Mouse (Mus musculus) mouse trophoblast stem cell (cell line): ENCODE measurements around the gene Zfp78.
"Not testable (repeated sequence)": the region's sequence is repeated elsewhere in the genome, so short reads cannot be mapped to it uniquely, and the experiment has no call there.

Experiments
- in situ Hi-C, 2 experiments: fragments of 300-500 bp; cut with MseI, MboI; formaldehyde crosslinking; loops; 2 replicates in 1 of 2; 3 replicates in 1 of 2; pipeline ENCODE4 v1.15.1; 2025

The Zfp78 gene

DNA sequence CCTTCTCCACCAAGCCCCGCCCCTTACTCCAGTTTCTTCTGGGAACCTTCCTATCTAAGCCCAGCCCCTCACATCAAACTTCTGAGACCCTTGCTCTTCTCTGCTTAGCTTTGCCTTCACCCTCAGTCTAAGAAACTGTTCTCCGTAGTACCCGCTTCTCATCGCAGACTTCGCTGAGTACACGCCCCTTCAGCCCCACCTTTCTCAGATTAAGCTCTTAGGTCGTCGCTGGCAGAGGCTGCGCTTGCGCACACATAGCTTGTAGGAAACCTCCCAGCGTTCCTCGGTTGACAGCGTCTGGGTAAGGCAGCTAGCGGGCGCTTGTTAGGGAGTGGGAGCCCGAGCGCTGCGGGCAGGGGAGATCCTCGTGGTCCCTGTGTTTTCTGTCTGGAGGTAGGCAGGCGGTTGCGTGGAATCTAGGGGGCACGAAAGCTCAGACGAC, at the start of gene Zfp78:
TSS of gene Zfp78 (plus strand) at position 234 of the 442 bp plus-strand sequence.
- in situ Hi-C loops, result loop anchor here in 1 of 2 experiments (5.0 kb wide), 1 partner anchor 69 kb away; no protein-coding TSS in a partner anchor

GRCm38 (mm10) chr7:6330458-6331232, 32.4 kb upstream of the Zfp78 start:
- in situ Hi-C loops, result no loop called here

DNA sequence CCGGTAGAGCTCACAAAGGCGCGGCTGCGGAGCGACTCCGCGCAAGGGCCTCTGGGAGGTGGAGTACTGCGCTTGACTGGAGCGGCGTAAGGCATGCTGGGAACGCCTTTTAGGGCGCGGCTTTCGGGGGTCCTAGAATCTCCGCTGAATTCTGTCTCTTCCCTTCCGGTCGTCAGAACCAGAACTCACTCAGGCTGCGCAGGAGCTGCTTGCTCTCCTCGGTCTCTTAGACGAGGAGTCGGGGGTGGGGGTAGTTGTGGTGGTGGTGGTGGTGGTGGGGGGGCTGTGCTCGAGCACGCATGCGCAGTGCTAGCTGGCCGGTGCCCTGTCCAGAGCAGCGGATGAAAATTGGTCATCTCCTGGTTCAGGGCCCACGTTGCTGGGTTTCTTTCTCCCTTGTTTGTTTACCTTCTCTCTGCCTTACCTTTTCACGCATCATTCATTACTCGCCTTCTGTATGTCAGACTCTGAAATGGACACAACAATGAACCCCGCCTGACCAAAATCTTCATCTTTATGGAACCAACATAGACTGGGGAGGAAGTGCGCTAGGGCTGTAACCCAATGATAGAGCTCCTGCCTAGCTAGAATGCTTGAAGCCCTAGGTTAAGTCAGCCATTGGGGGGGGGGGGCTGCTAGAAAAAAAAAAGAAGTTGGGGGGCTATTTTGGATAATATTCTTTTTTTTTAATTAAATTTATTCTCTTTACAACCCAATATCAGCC, 31.7 kb upstream of the Zfp78 start, which contains the start of gene Zfp583:
TSS of gene Zfp583 (minus strand) at position 53 of the 724 bp plus-strand sequence.
- in situ Hi-C loops, result no loop called here

GRCm38 (mm10) chr7:6339865-6340264, 23.2 kb upstream of the Zfp78 start:
- in situ Hi-C loops, result no loop called here

DNA sequence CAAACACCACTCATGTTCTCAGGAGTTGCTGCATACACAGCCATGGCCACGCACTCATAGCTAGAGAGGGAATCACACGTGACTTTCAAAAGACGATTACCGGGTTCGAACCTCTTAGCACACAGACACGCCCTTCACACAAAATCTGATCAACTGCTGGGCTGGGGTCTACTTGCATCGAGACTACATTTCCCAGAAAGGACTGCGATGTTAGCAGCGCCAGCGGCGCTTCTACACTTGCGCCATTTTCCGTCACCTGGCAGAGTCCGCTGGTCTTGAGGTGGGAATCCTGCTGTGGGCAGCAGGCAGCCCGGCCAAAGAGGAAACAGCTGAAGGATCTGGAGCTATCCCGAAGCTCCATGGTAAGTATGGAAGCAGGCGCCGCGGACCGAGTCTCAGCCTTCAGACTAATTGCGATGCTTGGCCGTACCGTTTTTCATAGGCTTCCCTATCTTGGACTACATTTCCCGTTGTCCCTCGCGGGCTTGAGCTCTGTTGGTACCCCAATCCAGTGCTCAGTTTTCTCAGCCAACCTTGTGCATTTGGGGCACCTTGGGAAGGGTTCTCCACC, 19.5 kb upstream of the Zfp78 start, which contains the start of gene Gm3854:
TSS of gene Gm3854 (plus strand) at position 259 of the 571 bp plus-strand sequence.
- in situ Hi-C loops, result no loop called here

DNA sequence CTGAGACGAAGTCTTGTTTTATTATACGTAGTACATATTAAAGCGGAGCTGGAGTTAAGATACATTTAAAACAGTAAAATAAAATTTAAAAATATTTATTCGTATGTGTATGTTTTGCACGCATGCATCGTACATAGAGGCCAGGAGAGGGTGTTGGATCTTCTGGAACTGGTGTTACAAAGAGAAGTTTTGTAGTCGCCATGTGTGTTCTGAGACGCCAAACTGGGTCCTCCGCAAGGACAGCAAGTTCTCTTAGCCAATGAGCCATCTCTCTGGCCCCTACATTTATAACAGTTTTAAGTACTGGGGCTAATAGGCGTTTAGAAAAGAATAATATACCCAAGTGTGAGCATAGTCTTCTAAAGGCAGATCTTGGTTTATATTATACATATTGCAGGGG, 19.0 kb upstream of the Zfp78 start:
- in situ Hi-C loops, result no loop called here

DNA sequence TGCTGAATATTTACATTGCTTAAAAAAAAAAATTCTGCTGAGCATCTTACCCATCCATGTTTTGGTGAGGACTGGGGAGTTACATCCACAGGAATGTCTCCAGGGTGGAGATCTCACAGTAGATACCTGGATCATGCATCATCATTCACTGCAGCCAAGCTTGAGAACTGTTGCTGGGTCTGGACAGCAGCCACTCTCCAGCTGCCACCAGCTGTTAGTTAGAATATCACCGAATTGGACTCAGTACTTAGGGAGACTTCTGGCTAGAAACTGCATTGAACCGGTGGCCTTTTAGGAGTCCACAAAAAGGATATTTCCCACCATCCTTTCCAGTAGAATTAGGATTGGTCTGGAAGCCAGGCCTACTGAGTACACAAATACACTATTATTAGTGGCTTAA, 5.0 kb upstream of the Zfp78 start:
- in situ Hi-C loops, result loop anchor here in 1 of 2 experiments (5.0 kb wide), 1 partner anchor 69 kb away; no protein-coding TSS in a partner anchor

DNA sequence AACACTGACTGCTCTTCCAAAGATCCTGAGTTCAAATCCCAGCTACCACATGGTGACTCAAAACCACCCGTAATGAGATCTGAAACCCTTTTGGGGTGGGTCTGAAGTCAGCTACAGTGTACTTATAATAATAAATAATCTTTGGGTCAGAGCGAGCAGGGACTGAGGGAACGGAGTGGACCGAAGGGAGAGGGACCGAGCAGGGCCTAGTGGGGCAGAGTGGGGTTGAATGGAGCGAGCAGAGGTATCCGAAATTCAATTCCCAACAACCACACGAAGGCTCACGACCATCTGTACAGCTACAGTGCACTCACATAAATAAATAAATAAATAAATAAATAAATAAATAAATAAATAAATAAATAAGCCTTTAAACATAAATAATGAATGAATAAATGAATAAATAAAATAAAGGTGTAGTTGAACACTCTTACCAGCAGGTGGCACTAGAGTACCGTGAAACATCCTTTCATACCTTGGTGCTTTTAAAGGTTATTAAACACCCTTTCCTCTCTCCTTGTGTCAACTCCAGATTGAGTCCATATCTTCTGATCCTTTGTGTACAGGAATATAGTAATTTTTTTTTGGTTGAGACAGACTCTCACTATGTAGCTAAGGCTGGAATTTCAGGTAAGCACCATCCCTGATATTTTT, 4.0 kb upstream of the Zfp78 start:
- in situ Hi-C loops, result loop anchor here in 1 of 2 experiments (5.0 kb wide), 1 partner anchor 68 kb away; no protein-coding TSS in a partner anchor

DNA sequence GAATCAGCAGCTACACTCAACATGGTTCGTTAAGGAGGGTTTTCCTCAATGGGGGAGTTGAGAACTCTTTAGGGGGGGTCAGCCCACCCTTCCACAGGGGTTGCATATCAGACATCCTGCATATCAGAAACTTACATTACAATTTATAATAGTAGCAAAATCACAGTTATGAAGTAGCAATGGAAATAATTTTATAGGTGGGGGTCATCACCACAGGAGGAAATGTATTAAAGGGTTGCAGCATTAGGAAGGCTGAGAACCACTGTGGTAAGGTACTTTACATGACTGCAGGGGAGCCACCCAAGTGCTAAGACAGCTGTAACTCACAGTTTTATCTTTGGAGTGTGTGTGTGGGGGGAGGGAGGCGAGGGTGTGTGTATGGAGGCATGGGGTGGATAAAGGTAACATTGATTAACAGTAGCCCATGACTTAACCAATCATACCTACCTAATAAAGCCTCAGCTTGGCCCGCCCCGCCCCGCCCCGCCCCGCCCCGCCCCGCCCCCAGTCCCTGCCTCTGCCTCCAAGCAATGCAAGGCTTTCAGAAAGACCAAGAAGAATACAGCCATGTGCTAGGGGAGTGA, 2.5 kb upstream of the Zfp78 start:
- in situ Hi-C loops, result loop anchor here in 1 of 2 experiments (5.0 kb wide), 1 partner anchor 72 kb away; no protein-coding TSS in a partner anchor

- in situ Hi-C loops, result loop anchor here in 1 of 2 experiments (5.0 kb wide), 1 partner anchor 71 kb away; no protein-coding TSS in a partner anchor
Measured at GRCm38 (mm10) chr7:6361756-6362155, 1.3 kb upstream of the Zfp78 start.

DNA sequence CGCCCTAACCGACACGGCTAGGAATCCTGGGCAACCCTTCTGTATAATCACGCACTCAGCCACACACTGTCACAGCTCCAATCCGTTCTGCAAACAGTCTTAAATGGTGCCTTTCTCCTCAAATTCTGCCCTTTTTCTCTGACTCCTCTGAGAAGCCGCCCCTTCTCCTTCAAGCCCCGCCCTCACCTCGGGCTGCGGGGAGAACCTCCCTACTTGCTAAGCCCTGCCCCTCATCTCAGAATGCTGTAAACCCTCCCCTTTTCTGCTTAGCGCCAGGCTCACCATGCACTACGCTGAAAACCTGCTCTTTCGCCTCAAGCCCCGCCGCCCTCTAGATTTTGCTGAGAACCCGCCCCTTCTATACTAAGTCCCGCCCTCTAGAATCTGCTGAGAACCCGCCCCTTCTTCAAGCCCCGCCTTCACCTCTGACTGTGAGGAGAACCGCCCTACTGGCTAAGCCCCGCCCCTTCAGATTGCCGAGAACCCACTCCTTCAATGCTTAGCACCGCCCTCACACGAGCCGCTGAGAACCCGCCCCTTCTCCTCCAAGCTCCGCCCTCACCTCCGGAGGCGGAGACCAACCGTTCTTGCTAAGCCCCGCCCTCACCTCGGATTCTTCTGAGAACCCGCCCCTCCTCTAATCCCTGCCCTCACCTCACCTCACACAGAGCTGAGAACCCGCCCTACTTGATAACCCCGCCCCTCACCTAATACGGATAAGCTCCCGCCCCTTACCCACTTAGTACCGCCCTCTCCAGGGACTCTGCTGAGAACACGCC, 623 bp upstream of the Zfp78 start:
- in situ Hi-C loops, result loop anchor here in 1 of 2 experiments (5.0 kb wide), 1 partner anchor 70 kb away; no protein-coding TSS in a partner anchor

DNA sequence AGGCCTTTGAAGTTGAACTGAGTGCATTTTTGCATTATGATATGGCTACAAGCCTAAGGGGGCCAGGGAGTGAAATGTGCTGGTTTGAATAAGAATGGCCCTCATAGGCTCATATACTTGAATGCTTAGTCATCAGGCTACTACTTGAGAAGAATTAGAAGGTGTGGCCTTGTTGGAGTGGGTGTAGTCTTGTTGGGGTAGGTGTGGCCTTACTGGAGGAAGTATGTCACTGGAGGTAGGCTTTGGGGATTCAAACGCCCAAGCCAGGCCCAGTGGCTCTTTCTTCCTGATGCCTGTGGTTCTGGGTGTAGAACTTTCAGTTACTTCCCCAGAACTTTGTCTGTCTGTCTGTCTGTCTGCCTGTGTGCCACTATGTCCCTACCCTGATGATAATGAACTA, 1.7 kb downstream of the Zfp78 start:
- in situ Hi-C loops, result loop anchor here in 1 of 2 experiments (5.0 kb wide), 1 partner anchor 68 kb away; no protein-coding TSS in a partner anchor

DNA sequence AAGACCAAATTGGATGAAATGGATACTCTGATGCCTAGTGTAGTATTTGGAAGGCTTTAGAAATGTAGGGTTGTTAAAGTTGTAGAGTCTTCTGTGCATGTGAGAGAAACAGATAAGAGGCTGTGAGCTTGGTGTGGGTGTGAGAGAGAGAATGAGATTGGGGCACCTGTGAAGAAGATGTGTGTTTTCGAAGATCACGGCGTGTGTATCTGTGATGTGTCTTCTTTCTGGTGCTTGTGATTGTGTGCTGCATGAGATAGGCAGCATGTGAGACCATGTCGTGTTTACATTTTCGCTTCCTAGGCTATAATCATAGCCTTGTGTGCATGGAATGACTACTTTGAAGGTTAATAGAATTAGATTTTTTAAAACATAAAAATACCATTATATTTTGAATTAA, 4.1 kb downstream of the Zfp78 start:
- in situ Hi-C loops, result no loop called here

DNA sequence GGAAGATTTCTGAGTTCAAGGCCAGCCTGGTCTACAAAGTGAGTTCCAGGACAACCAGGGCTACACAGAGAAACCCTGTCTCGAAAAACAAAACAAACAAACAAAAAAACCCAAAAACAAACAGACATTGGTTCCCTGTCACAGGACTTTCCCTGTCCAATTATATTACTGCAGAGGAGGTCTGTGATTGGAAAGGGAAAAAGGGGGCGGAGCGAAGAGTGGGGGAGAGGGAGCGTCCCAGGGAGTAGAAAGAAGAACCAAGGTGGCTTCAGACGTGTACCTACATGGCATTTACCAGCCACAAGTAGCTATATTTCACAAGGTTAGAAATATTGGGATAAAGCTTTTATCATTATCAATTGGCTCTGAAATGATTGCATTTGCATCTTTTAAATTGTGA, 5.1 kb downstream of the Zfp78 start:
- in situ Hi-C loops, result not testable (repeated sequence)

GRCm38 (mm10) chr7:6369460-6369859, 6.4 kb downstream of the Zfp78 start:
- in situ Hi-C loops, result no loop called here

GRCm38 (mm10) chr7:6372993-6373392, 9.9 kb downstream of the Zfp78 start:
- in situ Hi-C loops, result no loop called here

DNA sequence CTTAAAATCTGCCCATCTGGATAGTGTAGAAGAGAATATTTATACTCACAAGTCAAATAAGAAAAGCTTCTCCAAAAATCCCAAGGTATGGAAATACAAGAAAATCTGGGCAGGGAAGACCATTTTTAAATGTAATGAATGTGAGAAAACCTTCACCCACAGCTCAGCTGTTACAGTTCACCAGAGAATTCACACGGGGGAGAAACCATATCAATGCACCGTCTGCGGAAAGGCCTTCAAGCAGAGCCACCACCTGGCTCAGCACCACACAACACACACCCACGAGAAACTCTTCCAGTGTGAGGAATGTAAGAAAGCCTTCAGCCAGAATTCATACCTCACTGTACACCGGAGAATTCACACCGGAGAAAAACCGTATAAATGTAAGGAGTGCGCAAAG, 15.4 kb downstream of the Zfp78 start:
- in situ Hi-C loops, result no loop called here

DNA sequence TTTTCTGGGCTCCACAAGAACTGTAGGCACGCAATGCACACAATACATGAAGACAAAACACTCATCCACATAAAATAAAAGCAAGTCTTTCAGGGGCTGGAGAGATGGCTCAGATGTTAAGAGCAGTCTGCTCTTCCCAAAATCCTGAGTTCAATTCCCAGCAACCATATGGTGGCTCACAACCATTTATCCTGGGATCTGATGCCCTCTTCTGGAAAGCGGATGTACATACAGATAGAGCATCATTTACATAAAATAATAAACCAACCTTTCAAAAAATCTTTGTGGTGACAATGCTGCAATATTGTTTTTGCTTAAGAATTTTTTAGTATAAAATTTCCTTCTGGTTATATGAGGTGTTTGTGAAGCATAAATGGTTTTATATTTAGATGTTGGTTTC, 18.4 kb downstream of the Zfp78 start:
- in situ Hi-C loops, result no loop called here

- in situ Hi-C loops, result no loop called here
Measured at GRCm38 (mm10) chr7:6383044-6383455, 20.0 kb downstream of the Zfp78 start, which contains the start of gene Zfp28. Zfp28 (plus strand) TSS chr7:6383295.

DNA sequence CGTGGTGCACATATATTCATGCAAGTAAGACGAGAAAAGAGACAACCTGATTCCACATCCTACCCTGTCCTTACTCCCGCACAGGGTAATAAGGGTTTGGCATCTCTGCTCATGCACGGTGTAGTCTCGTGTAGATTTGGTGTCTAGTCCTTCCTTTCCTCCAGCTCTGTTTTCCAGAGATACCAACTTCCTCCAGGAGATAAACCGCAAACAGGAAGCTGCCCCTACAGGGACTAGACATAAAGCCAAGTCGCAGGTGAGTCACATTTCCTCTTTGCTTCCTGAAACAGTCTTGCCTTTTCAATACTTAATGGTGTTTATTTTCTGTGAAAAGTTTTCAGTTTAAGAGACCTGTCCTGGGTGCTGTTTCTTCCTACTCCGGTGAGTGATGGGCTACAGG, 20.9 kb downstream of the Zfp78 start:
- in situ Hi-C loops, result no loop called here
